Mouse (Mus musculus) frontal cortex, postnatal 25 days (tissue): ENCODE data around the gene Plekhn1.

Experiments
- DNase-seq, 2 experiments: peaks; one replicate each; pipeline ENCODE4 v3.0.0; 2022; ENCODE audit warnings: low spot score in 2 of 2

The Plekhn1 gene

DNA sequence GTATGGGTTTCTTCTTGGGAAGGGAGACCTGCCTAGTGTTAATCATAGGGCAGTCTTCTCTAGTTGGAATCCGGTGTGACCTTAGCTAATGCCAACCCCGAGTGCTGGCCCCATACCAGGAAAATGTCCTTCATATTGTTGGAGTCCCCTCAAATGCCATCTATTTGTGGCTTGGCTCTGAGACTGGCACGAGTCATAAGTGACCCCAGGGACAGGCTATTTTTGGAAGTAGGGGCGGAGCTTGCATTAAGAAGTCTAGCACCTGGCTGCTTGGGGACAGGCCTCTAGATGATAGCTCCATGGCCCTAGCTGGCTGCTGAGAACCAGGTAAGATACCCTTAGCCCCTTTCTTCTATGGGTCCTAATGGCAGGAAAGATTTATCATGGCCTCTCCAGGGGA is 19.0 kb downstream of the Plekhn1 start, which contains the start of gene Perm1:
TSS of gene Perm1 (plus strand) at position 220 of the 400 bp plus-strand sequence.
- no peak for DNase-seq

DNA sequence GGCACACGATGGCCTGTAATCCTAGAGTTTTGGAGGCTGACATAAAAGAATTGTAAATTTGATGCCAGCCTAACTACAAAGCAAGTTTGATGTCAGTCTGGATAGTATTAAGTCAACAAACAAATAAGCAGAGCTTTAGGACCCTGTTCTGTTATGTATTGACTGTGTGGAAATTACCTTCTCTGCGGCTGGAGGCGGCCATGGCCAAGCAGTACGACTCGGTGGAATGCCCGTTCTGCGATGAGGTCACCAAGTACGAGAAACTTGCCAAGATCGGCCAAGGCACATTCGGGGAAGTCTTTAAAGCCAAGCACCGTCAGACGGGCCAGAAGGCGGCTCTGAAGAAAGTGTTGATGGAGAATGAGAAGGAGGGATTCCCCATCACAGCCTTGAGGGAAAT is 21.5 kb downstream of the Plekhn1 start:
- DNase-seq, result no peak

DNA sequence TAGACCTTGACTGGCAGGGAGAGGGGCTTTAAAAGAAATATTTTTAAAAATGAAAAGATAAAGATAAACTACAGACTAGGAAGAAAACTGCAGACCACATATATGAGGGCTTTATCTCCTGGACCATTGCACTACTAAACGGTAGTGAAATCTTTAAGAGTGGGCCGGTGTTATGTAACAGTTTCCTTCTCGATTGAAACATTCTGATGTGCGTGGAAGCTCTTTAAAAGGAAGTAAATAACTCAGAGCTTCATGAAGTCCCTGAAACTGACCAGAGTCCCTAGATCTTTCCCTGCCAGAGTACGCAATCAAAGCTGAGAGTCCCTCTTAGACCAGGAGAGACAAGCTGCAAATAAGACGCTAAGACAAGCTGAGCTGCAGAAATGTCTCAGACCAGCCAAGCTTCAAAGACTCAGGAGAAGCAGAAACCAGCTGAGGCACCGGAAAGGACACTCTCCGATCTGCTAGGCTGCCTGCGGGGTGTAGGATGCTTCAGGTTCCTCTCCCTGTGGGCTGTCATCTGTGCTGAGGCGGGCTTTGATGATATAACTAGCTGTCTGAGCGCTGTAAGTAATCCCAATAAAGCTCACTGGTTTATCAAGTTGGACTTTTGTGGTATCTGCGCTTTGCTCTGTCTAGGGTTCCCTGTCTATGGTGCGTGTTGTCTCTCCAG is 24.6 kb downstream of the Plekhn1 start:
- DNase-seq, result no peak

DNA sequence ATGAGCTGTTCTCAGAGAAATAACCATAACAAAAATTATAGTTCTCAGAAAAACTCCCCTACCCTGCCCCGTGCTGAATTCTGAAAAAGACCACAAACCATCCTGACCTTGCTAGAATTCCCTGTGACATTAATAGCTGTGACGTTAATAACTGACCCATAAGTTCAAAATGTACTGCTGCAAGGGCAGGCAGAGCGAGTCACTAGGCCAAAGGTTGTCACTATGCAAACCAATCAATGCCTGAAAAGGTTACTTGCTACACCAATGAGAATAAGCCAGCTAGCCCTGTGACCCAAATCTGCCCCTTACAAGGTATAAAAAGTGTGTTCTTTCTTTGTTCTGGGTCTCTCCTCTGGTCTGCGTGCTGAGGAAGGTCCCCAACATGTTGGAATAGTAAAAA is 25.8 kb downstream of the Plekhn1 start:
- no peak for DNase-seq

DNA sequence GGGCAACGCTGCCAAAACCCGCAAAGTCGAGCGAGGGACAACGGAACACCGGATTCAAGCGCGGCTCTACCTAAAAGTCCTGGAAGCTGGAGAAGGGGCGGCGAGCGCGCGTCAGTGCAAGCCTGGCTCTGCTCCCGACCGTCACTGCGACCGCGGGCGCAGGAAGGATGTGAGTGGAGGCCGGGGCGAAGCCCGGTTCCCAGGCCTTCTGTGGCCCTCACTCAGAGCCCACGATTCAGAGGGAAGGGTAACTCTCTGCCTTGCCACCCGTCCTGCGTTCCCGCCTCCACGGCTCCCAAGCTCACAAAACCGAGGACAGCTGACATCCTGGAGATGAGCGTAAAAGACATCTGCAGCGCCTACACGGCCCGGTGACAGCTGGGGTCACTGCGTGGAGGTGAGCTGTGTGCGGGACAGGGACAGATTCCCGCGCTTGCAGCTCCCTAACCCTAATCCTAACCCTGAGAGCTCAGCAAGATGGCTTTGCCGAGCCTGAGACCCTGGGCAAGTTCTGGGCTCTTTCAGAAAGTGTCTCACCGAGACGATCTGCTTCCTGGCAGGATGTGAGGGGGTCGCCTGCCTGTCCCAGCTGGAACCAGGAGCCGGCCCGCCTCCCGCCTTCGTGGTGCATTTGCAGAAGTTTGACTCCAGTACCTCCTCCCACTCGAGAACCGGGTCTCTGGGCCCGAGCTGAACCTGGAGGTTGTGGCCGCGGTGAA is 31.1 kb downstream of the Plekhn1 start:
- DNase-seq, result no peak

DNA sequence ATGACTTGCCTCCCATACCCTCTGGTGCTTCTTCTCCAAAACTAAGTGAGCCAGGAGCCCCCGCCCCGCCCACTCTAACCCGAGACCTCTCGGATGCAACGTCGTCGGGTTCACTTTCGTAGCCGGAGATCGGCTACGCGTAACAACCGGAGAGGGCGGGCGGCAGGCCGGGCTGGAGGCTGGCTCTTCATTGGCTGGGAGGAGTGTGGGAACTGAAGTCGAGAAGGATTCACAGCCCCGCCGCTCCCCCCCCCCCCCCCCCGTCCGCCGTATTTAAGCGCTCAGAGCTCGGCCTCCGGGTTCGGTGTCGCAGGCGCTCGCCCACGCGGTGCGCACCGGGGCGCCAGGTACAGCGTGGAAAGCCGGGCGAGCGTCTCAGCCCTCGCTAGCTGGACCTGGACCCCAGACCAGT is 31.6 kb downstream of the Plekhn1 start, which contains the start of gene AW011738:
TSS of gene AW011738 (plus strand) at position 304 of the 412 bp plus-strand sequence.
- peak in 1 of 2 experiments; percentile 55 for DNase-seq

DNA sequence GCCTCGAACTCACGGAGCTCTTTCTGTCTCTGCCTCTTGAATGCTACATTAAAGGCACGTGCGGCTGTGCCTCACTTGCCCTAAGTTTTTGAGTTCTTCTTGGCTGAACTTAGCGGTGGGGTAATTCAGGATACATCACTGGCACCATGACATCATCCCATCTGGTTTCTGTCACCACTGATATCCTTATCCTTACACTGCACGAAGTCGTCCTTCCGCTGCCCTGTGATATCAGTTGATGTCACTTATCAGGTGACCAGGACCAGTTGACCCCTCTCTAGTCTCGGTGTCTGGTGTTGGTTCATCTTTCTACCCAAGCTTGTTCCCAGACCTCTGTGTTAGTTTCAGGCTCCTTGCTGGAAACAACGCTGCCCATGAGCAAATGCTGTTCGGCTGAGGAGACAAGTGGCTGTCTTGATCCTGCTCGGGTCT is 32.2 kb downstream of the Plekhn1 start:
- no peak for DNase-seq

DNA sequence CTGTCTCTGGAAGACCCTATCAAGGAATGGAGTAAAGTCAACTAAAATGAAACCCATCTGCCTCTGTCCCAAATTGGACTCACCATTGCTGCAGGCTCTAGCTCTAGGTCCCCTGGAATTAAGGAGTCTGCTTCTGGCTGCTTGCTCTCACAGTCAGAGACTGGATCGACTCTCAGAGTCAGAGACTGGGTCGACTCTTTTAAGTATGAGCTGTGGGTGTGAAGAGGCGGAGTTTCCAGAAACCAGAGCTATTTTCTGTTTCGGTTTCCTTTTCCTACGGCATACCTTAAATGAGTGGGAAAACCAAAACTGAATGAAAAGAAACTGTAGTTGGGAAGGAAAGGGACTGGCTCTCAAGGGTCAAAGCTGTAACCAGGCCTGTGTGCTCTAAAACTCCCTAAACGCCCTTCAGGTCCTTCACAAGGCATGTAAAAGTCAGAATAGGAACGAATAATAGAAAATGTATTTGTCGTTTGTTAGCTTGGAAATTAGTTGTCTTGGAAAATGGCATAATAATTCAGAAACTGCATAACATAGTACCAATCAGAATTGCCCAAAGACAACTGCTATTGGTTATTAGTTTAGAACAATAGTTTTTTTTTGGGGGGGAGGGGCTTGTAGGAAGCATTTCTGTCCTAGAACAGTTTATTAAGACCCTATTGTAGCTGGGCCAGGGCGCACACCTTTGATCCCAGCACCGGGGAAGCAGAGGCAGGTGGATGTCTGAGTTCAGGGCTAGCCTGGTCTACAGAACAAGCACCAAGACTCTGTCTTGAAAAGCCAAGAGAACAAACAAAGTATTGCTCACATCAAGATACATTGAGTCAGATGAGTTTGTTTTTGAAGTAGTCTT is 33.8 kb downstream of the Plekhn1 start, which contains the start of gene Isg15:
TSS of gene Isg15 (minus strand) at position 196 of the 853 bp plus-strand sequence.
- DNase-seq, result no peak

DNA sequence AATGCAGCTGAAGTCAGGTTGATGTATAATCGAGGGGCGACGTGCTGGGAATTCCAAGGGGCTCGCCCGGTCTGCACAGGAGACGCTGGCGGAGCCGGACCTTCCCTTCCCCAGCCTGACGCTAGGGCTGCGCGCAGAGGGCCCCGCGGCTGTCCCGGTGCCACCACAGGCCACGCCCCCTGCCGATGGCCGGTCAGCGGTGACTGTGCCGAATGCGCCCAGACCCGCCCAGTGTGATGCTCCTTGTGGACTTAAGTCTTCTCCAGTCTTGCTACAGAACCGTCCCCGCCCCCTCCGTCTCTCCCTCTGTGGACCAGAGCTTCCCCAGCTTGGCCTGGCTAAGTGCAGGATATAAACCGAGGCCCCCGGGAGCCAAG is 36.8 kb downstream of the Plekhn1 start:
- peak; percentile 49 to 63 for DNase-seq

DNA sequence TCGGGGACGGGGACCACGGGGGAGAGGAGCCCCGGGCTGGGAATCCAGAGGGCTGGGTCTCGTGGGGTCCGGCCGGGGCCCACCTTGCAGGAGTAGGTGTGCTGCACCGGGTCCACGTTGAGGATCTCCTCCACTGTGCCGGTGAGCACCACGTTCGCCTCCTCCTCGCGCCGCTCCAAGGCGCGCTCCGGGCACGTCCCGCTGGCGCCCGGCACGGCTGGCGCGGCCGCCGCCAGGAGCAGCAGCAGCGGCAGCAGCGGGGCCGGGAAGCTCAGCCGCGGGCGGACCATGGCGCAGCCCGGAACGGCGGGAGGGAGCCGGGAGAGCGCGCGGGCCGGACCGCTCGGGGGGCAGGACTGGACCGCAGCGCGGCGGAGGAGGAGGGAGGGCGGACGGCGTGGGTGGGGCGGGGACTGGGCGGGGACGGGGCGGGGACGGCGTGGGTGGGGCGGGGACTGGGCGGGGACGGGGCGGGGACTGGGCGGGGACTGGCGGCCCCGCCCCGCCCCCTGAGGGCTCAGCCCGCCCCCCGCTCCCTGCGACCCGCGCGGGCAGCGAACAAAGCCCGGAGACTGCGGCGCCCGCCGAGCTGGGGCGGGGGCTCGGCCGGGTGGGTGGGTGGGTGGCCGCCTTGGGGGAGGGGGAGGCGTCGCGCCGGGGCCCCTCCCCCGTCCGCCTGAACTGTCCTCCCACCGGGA is 37.4 kb downstream of the Plekhn1 start, which contains the start of gene Agrn:
TSS of gene Agrn (minus strand) at position 358 of the 698 bp plus-strand sequence.
- peak in 1 of 2 experiments; percentile 38 for DNase-seq

DNA sequence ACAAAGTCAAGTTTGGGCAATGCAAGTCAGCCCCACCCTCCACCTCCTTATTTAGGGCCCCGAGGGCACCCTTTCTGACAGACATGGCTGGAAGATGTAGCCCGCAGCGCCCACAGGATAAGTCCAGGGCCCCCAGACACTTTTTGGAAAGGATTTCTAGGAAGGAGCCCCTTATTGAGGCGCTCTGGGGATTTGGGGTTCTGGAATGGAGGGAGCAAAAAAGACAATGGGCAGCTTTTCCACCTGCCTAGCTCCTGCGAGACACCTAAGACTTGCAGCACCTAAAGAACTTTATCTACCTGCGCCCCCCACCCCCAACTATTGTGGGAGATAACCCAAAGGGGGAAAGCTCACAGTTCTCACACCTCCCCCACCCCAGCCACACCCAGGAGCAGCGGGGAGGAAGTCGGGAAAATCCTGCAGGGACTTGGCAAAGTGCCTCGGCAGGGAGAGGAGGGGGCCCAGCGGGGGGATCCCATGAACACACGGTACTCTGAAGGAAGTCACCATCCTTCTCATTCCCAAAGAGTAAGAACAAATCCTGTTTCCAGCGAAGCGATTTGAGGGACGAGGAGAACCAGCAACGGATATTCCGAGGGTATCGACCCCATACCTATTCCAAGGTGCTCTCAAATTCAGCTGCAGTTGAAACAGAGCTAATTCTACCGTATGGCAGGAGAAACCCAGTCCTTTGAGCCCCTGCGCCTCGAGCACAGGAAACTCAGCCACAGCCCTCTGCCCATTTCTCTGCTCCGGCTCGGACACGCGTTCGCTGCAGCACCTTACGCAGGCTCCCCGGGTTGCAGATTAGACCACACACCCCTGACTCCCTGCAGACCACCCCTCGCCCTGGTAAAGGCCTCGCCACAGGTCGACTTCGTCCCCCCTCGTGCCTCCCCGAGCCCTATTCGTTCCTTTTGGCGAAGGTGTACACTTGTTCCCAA is 38.5 kb downstream of the Plekhn1 start:
- no peak for DNase-seq

DNA sequence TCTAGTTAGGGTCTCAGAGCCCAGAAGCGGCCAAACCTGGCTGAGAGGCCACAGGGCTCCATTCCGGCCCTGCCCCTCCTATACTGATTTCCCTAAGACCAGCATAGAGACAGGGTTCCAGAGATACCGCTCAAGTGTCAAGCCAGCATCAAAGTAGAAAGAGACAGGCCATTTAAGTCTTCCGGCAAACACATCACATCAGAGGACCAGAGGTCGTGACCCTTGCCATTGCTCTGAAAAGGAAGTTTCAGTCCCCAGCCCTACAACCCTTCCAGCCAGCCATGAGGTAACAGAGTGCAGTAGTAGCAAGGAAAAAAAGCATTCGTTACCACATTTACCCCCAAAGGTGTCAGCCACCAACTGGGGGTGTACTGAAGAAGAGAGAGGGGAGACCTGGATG is 40.3 kb downstream of the Plekhn1 start:
- DNase-seq, result no peak

DNA sequence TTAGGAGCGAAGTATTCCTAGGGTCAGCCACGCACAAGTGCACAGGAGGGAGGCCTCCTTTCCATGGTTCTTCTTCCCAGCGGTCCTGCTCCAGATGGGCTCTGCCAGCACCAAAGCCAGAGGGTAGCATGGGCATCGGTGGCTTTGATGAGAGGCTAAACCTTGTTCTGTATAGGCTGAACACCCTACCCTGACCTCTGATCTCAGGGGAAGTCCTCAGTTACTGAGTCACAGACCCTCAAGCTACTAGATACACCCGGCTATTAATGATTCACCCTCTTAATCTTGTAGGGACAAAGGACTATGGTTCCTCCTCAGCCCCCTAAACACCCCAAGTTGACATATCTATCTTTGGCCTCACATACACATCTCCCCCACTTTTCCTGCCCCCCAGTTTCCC is 40.8 kb downstream of the Plekhn1 start:
- DNase-seq, result no peak

DNA sequence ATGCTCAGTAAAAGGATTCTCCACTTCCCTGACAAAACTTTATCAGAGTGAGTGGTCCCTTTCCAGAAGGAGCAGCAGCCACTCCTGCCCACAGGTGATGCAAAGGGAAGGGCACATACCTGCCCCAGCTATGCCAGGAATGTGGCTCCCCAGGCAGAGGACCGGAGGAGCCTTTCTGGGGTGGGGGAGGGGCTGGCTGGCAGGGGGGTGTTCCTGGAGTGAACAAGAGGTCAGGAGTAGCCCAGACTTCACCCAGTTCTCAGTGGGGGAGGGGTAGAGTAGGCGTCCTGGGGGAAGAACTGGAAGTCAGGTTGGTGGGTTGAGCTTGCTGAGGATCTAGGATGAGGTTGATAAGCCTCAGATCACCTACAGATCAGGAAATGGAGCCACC is 41.5 kb downstream of the Plekhn1 start:
- DNase-seq, result no peak

DNA sequence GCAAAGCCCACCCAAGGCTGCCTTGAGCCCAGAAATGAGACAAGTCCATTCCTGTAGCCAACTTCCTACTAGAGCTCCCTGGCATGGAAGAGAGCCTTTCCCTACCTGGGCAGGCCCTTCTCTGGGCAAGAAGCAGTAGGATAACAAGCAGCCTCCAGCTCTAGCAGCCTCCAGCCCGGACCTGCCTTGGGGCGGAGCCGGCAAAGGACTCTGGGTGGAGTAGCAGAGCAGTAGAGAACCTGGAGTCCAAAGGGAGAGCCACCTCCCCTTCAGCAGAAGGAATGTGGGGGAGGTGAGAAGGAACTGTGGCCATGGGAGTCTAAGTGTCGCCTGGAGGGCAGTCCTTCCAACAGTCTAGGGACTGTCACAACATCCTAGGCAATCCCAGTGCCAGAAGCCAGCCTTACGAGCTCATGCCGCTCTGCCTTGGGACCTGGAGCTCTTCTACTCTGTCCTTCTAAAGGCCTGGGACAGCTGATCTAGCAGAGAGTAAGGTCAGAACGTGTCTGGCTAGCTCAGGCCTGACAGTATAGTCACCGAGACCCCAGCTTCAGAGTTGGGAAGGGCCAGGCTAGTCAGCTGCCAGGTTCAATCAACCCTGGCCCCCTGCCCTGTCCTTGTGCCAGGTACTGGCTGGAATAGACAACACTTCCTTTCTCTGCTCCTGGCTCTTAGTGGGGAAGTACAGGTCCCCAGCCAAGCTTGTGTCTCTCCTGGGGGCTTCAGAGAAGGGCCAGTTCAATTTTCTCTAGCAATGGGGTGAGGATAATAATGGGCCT is 42.0 kb downstream of the Plekhn1 start:
- DNase-seq, result no peak

DNA sequence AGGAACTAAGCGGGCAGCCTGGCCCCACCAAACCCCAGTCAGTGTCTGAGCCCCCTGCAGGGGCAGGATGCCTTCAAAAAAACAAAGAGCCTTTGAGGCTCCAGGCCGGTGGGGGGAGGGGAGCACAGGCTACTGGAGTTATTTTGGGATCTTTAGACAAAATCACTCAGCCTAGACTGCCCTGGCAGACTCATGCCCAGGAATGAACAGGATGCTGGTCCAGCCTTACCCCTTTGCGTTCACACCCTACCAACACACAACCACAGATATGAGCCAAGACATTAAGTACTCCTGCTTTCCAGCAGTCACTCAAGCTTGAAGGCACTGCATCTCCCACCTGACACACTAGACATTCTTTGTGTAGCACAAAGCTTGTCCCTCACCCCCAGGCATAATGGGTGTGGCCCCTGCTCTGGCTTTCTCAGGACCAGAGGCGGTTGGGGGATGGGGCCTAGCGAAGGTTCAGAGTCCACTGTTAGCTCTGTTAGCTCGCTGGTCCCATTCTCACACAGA is 45.8 kb downstream of the Plekhn1 start:
- DNase-seq, result no peak

DNA sequence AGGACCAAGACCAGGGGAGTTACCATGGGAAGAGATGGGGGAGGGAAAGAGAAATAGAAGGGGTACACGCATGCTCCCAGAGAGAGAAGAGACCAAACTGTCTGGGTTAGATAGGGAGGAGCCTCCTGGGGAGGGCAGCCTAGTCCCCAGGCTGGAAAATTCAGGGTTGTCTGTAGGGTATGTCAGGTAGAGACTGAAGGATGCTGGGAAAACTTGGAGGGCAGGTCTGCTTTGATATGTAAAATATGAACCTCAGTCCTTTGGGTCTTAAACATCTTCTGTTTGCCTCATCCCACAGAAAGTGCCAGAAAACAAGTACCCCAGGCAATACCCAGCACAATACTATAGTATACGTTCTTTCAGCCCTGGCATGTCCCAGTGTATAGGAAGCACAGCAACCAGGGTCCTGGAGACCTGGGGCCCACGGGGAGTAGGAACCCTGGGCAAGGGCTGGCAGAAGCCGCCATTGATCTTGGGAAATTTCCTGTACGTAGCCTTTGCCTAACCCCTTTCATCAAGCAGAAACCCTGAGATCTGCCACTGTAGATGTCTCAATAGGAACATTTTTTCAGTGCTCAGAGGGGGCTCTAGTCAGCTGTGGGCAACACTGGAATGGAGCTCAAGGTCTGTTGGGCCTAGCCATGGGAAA is 46.4 kb downstream of the Plekhn1 start:
- DNase-seq, result no peak

DNA sequence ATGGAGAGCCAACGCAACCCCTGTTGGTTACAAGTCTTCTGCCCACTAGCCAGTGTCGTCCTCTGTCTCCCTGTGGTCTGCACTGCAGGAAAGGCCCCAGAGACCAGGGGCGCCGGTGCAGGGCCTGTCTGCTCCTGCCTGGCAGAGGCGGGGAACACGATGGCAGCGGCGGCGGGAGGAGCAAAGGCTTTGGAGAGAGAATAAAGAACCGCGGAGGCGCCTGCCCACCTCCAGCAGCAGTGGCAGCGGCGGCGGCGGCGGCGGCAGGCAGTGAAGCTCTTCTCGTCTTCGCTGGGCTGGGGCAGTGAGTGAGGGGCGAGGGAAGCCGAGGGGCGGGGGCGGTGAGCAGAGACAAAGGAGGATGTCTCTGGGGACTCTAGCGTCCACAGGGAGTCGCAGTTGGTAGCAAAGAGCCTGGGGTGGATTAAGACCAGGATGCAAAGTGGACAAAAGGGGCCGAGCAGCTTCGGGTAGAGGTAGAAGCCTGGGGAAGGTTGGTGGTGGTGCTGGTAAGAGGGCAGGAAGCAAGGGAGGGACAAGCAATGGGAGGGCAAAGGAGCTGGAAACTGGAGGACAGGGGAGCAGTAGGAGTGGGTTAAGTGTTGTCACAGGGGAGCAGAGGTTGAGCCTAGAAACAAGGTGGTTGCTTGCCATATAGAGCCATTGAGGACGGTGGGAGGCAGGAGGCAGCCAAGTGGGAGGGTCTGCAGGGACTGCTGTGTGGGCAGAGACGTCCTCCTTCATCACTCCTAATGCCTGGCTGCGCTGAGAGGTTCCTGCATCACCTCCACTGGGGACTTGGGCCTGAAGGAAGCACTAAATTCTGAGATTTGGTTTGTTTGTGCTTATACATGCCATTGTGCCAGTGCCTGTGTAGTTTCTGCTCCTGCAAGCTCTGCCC is 48.5 kb downstream of the Plekhn1 start:
- DNase-seq, result peak; percentile 45 to 46
